Mouse (Mus musculus) natural killer cell, adult 2 months (primary cell): ENCODE results near the gene Nom1.
"Not testable (repeated sequence)": the region's sequence is repeated elsewhere in the genome, so short reads cannot be mapped to it uniquely, and the experiment has no call there.

Experiments
- DNase-seq, 2 experiments: peaks; one replicate each; pipeline ENCODE4 v3.0.0; 2022; ENCODE audit warnings: low spot score in 2 of 2

The Nom1 gene

DNA sequence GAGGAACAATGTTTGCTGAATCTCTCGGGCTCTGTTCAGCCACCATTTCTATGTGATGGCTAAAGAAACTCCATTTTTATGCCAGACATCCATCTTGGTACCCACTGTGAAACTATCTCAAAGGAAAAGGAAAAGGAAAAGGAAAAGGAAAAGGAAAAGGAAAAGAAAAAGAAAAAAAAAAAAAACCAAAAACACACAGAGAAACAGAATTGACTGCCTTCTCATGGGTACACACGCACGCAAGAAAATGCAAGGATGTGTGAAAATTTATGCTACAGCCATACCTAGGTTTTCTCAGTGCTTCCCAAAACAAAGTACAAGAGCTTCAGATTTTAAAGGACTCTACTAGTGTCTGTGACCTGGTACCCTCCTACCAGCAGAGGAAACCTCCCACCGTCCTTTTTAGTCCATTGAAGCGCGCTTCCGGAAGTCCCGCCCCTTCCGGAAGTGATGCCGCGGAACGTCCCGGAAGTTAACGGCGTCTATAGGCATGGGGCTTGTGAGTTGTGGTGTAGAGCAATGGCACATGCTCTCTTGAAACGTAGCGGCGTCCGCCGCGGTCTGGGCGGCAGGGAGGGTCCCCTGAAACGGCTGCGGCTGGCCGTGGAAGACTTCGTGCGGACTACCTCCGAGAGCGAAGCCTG, at the start of gene Nom1:
Gene Nom1, plus strand, starts transcription at position 437 of the 644 bp plus-strand sequence.
- peak; percentile 84 to 88 for DNase-seq

DNA sequence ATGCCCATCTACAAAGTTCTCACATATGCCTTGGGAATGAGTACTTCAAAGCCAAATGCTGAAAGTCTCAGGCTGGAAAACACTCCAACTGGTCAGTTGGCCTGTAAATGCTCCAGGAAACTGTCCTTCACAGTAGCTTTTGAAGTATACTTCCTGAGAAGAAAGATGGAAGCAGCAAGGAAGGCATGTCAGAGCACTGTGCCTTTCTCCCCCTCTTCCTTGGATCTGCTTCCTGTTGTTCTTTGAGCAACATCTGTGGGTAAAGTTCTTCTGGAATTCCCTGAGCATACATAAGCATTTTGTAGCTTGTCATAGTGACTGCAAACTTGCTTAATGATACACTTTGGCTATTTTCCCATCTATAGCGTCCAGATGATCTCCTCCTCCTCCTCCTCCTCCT, 46.9 kb upstream of the Nom1 start:
- no peak for DNase-seq

DNA sequence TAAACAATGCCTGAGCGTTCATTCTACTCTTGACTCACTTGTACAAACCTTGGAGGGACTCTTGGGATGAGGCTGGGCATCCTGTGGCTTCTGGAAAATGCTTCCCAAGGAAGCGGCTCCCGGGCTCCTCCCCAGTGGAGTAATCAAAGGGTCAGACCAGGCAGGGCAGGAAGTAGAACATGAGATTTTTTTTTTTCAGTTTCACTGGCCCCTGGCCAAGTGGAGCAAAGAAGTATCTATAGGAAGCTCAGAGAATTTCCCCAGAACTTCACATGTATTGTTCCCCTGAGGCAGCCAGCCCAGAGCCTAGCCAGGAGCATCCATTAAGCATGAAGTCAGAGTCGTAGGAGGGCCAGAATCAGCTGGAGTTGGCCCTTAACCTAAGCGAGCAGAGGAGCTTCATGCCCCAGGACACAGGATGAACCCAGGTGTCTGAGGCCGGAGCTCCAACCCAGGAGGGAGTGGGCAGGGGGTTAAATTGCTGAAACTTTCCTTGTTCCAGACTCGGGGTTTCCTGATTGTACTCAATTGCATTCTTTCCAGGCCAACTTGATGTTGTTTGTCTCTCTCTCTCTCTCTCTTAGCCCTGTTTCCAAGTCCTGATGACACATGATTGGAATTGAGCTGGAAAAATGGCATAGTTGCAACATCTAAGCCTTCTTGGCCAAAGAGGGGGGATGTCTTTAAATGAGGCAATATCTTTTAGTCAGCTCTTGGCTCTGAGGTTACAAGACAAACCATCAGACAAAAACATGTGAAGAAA, 46.1 kb upstream of the Nom1 start:
- DNase-seq, result no peak

DNA sequence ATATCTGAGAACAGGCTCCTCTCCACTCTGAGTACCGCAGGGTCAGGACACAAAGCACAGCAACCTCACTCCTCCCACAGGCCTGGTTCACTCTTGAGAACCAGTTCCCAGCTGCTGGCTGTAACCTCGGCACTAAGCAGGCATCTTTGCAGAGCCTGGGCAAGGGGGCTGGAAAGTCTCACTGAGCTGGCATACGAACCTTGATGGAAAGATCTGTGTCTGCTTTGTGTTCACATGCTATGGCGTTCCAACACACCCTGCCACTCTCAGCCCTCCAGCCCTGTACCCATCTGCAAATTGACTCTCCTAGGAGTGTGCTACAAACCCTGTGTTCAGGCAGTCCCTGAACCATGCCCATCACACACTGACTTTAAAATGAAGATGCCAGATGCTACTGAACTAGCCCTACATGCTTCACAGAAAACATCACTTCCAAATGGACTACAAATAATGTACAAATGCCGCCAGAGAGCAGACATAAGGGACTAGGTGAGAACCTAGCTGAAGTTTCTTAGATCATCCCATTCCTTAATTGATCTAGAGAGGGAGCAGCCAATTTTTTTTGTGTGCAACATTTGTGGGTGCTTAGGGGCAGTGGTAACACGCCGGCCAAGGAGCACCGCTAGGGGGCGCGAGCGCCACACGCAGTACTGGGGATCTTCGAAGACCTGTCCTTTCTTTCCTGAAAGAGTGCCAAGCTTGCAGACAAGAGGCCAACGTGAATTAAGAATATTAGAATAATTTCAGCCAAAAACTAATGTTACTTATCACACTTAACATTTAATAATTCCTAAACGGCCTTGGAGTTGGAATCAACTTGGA, 45.3 kb upstream of the Nom1 start:
- peak; percentile 19 to 50 for DNase-seq

DNA sequence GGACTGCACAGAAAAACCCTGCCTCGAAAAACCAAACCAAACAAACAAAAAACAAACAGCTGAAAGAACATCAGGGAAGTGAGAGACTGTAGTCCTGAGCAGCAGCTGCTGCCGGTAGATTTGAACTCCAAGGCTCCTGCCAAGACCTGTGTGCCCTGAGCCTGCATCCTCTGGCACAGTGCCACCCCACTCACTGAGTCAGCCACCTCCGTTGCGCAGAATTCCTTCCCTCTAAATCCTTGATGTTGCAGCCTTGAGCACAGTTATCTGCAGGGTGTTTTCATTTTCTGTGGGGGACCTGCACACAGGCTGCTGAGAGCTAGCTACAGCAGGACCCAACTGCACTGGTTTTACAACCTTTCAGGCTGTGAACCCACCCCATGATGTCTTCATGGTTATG, 36.0 kb upstream of the Nom1 start:
- no peak for DNase-seq

DNA sequence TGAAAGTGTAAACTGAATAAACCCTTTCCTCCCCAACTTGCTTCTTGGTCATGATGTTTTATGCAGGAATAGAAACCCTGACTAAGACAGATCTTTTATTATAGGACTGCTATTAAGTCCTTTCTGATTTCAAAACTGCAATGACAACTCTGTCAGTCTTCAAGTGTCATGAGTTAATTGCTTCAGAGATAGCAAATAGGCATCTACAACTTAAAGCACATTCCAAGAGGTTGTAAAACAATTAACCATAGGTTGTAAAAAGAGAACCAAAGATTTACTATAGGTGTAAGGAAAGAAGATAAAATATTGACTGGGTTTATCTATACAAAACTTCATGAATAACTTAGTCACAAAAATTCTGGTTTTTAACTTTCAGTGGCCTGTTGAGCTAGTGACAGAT, 23.6 kb upstream of the Nom1 start:
- no peak for DNase-seq

DNA sequence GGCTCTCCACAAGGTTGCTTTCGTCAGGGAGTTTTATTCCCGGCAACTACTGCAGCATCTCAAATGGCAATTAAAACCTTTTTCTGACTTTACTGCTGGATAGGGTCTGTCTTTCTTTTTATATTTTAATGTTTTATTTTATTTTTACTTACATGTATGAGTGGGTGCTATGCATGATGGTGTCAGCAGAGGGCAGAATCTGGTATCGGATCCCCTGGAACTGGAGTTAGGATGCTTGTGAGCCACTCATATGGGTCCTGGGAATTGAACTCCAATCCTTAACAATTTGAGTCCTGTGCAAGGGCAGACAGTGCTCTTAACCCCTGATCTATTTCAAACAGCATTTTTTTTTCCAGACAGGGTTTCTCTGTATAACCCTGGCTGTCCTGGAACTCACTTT, 21.4 kb upstream of the Nom1 start:
- no peak for DNase-seq

DNA sequence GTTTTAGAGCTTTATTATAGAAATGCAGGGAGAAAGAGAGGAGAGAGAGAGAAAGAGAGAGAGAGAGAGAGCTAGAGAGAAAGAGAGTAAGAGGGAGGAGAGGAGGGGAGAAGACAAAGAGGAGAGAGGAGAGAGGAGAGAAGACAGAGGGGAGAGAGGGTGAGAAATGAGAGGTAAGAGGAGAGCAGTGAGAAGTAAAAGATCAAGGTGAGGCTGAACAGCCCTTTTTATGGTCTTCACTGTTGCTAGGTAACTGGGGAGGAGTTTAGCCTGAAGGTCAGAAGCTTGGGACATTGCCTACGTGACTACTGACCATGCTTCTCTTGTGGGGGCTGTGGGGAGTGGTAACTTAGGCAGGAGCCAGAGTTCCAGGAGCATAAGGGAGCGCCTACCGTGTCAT, 11.1 kb upstream of the Nom1 start:
- DNase-seq, result not testable (repeated sequence)

DNA sequence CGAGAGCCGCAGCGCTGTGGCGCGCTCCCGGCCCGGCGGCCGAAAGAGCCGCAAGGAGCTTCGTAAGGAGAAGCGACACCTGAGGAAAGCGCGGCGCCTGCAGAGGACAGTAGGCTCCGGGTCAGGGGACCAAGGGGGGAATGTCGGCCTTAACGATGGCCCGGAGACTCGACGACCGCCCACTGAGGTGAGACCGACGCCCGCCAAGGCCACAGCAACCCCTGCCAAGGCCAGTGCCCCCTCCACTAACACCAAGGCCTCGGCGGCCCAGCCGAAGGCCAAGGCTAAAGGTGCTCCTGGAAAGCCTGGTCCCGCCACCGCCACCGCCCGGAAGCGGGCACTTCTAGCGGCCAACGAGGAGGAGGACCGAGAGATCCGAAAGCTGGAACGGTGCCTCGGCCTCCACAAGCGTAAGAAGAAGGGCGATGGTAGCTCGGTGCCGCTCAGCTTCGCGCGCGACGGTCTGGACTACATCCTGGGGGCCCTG, 451 bp downstream of the Nom1 start:
- peak in 1 of 2 experiments; percentile 23 for DNase-seq

DNA sequence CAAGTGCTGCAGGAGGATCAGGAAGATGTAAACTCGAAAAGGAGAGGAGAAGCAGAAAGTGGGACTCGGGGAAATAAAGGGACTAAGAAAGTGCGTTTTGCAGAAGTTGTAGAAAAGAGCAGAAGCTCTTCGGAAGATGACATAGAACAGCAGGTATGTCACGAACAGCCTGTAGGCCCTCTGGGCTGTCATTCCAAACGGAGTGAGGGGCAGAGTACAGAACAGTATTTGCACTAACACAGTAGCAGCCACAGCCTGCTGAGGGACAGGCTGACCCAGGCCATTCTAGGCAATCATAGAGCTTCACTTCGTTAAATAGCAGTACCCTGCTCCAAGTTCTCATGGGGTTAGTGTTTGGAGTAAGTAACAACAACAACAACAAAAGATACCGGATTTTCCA, 1.0 kb downstream of the Nom1 start:
- no peak for DNase-seq

DNA sequence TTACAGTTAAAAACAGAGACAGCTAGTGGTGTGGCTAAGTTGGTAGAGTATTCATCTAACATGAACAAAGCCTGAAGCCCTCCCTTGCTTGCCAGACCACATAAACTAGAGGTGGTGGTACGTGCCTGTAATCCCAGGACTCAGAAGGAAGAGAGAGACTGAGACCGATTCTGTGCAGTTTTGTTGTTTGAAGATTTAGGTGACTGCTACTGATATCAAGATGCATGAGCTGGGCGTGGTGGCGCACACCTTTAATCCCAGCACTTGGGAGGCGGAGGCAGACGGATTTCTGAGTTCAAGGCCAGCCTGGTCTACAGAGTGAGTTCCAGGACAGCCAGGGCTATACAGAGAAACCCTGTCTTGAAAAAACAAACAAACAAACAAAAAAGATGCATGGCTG, 2.3 kb downstream of the Nom1 start:
- DNase-seq, result not testable (repeated sequence)

DNA sequence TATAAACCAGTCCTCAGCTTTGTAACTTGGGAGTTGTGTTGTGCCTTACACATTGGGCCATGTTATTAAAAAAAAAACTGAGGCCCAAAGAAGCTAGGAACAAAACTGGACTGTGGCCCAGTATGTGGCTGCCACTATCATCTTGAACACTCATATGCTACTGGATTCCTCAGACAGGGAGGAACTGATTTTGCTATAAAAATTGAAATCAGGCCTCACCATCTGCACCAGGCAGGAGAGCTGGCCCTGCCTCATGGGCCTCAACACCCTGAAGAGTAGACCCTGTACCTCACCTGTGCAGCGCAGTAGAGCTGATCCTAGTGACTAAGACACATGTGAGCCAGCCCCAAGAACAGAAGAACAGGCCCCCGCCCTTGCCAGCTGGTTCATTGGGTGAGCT, 10.8 kb downstream of the Nom1 start:
- no peak for DNase-seq

DNA sequence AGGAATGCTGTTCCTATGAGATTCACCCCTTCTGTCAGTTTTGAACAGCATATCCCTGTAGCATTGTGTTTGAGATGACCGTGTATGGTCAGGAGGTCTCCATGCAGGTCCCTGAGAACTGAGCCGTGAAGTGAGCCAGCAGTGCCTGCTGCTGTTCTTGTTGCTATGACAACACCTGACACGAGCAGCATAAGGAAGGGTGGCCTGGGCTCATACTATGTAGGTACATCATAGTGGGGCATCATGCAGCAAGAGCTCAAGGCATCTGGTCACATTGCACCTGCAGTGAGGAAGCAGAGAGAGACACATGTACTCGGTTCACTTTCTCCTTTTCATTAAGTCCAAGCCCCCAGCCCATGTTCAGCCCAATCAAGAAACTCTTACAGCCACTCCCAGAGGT, 17.9 kb downstream of the Nom1 start:
- DNase-seq, result no peak

DNA sequence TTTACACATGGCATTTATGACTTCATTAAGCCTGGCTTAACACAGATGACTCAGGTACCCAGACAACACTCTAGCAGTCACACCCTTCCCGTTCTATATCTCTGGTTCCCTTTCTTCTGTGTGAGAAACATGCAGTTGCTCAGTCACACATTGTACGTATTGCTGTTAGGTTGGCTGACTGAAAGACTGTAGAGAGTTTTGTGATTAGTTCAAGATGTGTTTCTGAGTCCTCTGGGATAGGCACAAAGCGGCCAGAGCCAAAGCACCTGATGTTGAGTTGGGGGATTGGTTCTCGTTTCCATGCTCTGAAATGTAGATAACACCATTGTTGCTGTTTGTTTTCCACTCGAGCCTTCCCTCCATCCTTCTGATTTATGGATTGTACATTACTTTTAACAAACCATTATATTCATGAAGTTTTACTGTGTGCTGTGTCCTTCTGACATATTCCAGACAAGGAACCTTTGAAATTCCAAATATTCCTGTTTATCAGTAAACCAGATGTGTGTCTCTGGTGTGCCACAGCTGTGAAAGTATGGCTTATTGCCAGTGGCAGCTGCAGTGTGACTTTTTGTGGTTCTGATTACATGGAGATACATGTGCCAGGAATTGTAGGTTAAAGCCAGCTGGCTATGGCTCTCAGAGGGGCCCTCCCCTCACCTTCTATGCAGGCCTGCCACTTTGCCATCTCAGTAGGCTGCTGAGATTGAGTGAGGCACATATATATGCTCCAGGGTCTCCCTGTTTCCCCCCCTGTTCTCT, 22.6 kb downstream of the Nom1 start:
- no peak for DNase-seq

DNA sequence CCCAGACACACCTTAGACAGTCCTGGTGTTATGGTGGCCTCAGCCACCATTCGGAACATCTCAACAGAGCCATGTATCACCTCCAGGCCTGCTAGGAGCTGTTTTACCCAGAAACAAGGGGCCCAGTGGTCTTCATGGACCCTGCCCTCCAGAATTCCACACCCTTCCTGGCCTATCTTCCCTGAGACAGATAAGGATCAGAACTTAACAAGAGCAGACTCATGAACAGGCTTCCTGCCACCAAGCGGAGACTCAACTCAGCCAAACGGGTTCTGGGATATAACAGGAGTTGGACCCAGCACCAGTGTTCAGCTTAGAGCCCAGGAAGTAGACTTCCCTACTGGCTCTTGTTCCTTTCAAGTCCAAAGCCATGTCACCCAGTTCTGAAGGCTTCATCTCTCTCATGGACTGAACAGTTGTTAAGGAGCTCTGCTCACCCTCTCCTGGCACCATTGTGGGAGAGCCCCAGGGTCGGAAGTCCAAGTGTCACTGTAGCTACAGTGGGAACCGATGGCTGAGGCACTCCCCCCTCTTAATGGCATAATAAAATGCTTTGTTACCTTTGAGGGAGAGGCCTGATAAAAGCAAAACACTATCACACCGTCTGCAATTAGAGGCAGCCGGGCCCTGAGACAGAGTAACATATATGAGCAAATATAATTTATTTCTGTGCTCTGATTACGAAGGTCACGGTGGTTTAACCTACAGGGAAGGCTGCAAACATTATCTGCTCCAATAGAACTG, 28.7 kb downstream of the Nom1 start:
- no peak for DNase-seq

DNA sequence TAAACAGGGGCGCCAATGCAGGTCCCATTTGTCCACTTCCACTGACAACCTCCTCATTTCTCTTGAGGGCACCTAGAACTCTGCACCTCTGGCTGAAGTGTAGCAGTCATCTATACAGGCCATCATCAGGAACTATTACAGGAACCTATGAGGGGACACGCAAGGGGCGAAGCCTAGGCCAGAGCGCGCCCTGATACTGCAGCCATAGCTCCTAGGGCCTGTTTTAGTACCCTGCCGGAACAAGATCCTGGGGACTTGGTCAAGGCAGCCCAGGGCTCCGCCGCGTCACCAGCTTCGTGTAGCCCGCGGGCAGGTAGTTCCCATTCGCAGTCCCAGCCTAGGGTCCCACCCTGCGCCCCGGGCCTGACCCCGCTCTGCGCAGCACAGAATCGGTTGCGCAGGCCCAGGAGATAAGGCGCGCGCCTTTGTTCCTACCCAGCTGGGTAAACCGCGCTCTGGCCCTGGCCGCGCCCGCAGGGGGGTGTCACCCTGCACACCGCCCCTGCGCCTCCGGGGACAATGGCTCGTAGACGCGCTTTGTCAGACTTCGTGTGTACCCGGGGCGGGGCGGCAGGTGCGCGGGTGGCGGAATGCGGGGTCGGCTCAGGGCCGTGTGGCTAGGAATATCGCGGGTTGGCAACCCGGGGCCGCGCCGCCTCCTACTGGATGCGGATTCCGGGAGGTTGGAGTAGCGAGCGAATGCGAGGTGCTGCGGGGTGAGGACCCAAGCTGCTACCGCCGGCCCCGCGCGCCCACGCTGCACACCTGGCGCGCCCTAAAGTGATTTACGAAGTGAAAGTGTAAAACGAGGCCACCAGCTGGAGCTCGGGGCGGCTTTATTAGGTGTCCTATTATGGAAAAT, 33.3 kb downstream of the Nom1 start:
- no peak for DNase-seq

DNA sequence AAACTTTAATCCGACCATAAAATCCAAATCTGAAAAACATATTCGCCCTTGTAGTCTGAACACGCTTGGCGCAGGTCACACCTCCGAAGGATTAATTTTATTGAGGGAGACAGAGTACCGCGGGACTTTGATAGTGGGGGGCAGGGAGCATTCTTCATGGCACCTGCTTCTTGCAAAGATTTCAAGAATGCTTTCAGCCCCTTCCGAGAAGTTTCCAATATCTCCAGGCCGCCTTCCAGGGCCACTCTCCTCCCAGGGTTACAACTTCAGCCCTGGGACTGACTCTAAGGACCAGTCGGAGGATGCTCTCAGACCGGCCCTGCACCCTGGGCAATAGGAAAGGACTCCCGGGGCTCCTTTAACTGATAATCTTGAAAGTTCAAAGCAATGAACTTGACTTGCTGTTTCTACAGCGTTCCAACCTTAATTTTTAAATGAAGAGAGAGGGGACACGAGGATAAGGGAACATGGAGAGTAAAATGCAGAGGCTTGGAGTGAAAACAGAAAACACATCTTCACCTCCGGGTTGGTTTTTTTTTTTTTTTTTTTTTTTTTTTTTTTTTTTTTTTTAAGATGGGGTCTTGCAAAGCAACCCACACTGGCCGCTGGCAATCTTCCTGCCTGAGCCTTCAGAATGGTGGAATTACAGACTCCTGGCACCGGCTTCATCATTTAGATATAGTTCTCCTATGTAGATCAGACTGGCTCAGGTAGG, 34.0 kb downstream of the Nom1 start:
- DNase-seq, result no peak

DNA sequence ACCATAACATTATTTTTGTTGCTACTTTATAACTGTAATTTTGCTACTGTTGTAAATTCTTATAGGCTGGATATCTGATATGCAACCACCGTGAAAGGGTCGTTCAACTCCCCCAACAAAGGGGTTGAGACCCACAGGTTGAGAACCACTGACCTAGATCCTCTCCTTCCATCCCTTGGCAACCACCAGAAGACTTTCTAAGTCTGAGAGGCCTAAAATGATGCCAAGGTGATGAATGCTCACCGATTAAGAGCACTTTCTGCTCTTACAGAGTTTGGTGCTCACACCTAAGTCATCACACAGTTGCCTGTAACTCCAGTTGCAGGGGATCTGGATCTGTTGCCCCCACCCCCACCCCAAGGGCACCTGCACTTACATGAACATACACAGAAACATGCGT, 35.0 kb downstream of the Nom1 start:
- no peak for DNase-seq

DNA sequence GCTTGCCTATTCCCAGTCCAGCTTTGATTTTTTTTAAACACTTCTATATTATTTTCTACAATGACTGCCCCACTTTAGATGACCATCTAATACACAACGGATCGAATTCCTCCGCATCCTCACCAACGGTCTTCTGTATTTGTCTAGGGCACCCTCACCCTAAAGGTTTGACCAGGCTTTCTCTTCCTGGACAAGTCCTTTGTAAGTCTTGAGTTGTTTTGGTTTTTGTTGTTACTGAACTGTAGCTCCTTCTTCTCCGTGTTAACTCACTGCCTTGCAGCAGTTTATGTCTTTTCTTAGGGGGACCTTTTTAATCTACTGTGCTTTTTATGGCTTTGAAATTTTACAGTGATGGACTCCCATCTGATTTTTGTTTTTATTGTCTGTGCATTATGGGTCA, 35.8 kb downstream of the Nom1 start:
- no peak for DNase-seq
